Mouse (Mus musculus) forebrain, embryonic 13.5 days (tissue): ENCODE data around the gene Slc37a2. TPM values are rescaled to one million over a fixed set of nuclear protein-coding genes. Genes with fewer than 3 reads are reported as not detected.

Source experiments
- ATAC-seq: fragments of 200-750 bp; cut with Nextera tagmentation; 2 replicates; pipeline ENCODE4 v1.8.0; 2017
- H3K27ac ChIP-seq: fragments of 300-500 bp; sonication (generic); 2 replicates; pipeline ENCODE4 v1.5.1; 2015; ENCODE audit warnings: inconsistent platforms, mild to moderate bottlenecking, moderate library complexity
- H3K27me3 ChIP-seq: fragments of 300-500 bp; sonication (generic); 2 replicates; pipeline ENCODE4 v1.6.1; 2015; ENCODE audit warnings: mild to moderate bottlenecking, inconsistent platforms
- H3K36me3 ChIP-seq: fragments of 300-500 bp; sonication (generic); 2 replicates; pipeline ENCODE4 v1.6.1; 2015; ENCODE audit warnings: mild to moderate bottlenecking, inconsistent platforms; ENCODE audit not compliant: poor library complexity, severe bottlenecking
- H3K4me1 ChIP-seq: fragments of 300-500 bp; sonication (generic); 2 replicates; pipeline ENCODE4 v1.6.1; 2015; ENCODE audit warnings: inconsistent platforms
- H3K4me2 ChIP-seq: fragments of 300-500 bp; sonication (generic); 2 replicates; pipeline ENCODE4 v1.6.1; 2015; ENCODE audit warnings: inconsistent platforms, mild to moderate bottlenecking, moderate library complexity
- H3K4me3 ChIP-seq: fragments of 300-500 bp; sonication (generic); 2 replicates; pipeline ENCODE4 v1.5.1; 2015; ENCODE audit warnings: mild to moderate bottlenecking, inconsistent platforms
- H3K9ac ChIP-seq: fragments of 300-500 bp; sonication (generic); 2 replicates; pipeline ENCODE4 v1.6.1; 2015; ENCODE audit warnings: mild to moderate bottlenecking, inconsistent platforms
- H3K9me3 ChIP-seq: fragments of 300-500 bp; sonication (generic); replicated peaks from 2 replicates; pipeline ENCODE4 v1.6.1; 2016; ENCODE audit warnings: inconsistent platforms
- WGBS: fragments of 180-500 bp; shearing (Covaris S2); methylation state at CpG from one replicate; pipeline ENCODE4 v1.1.7; 2015; 5-methylcytosine and 5-hydroxymethylcytosine counted together
- polyA plus RNA-seq: library from polyadenylated mRNA; unstranded; fragments of >200 nt; fragmentation: Nextera tagmentation; extraction: Ambion mirVana; gene quantifications from 2 replicates; pipeline ENCODE4 v1.2.1, GENCODE M21; 2015

The Slc37a2 gene
- polyA plus RNA-seq, 1 experiment from 2014 or later: 0.99 TPM

- no peaks in the 10 kb centered on the region for H3K27me3 ChIP-seq
- H3K4me1 ChIP-seq: peaks cover 26% of the 10 kb centered on the region
- H3K4me3 ChIP-seq: peak within 1 kb of the TSS; percentile 71
- WGBS: under 1% methylated on average over 21 of the region's 21 CpGs
- ATAC-seq: peak; percentile 100
- H3K9ac ChIP-seq: peak within 1 kb of the TSS; percentile 85
- peak within 1 kb of the TSS; percentile 78 for H3K4me2 ChIP-seq
- peak within 1 kb of the TSS; percentile 79 for H3K27ac ChIP-seq
- H3K9me3 ChIP-seq: no peaks in the 10 kb centered on the region
- no peaks in the 10 kb centered on the region for H3K36me3 ChIP-seq
These were observed 47.6 kb downstream of the Slc37a2 start, which contains the start of gene Tmem218 for GRCm38 (mm10) chr9:37207929-37208411. Gene Tmem218, plus strand, starts transcription at chr9:37208223.

GRCm38 (mm10) chr9:37203884-37204283 is 51.7 kb downstream of the Slc37a2 start:
- Histone ChIP-seq H3K4me1 (peaks cover 23% of the 10 kb centered on the region), H3K9ac (no peak overlapping the region), H3K4me3 (no peak overlapping the region), H3K36me3 (no peaks in the 10 kb centered on the region), H3K27ac (no peak overlapping the region), H3K4me2 (no peak overlapping the region), H3K9me3 (no peaks in the 10 kb centered on the region), H3K27me3 (no peaks in the 10 kb centered on the region)
- WGBS: 25% methylated on average over 5 of the region's 5 CpGs
- ATAC-seq: no peak

- Histone ChIP-seq H3K4me3 (no peak overlapping the region), H3K9me3 (no peaks in the 10 kb centered on the region), H3K36me3 (no peaks in the 10 kb centered on the region), H3K4me1 (peaks cover 10% of the 10 kb centered on the region; the same call in 1 of the 2 replicates), H3K27ac (no peak overlapping the region), H3K27me3 (no peaks in the 10 kb centered on the region), H3K4me2 (no peak overlapping the region), H3K9ac (no peak overlapping the region)
- WGBS: 84% methylated on average over 5 of the region's 5 CpGs
- no peak for ATAC-seq
These were observed 55.1 kb downstream of the Slc37a2 start for GRCm38 (mm10) chr9:37200414-37200813.

- no peaks in the 10 kb centered on the region for H3K27me3 ChIP-seq
- H3K9me3 ChIP-seq: no peaks in the 10 kb centered on the region
- no peak overlapping the region for H3K4me3 ChIP-seq
- H3K4me1 ChIP-seq: no peaks in the 10 kb centered on the region
- no peaks in the 10 kb centered on the region for H3K36me3 ChIP-seq
- no peak overlapping the region for H3K9ac ChIP-seq
- no peak for ATAC-seq
- no peak overlapping the region for H3K4me2 ChIP-seq
- WGBS: 84% methylated on average over 4 of the region's 4 CpGs
- H3K27ac ChIP-seq: no peak overlapping the region
These were observed 58.5 kb downstream of the Slc37a2 start for GRCm38 (mm10) chr9:37197067-37197466.

- no peaks in the 10 kb centered on the region for H3K36me3 ChIP-seq
- 93% methylated on average over 3 of the region's 3 CpGs for WGBS
- peaks cover 3% of the 10 kb centered on the region; the same call in 1 of the 2 replicates for H3K4me1 ChIP-seq
- no peak overlapping the region for H3K4me2 ChIP-seq
- H3K27me3 ChIP-seq: no peaks in the 10 kb centered on the region
- no peak overlapping the region for H3K27ac ChIP-seq
- no peak overlapping the region for H3K9ac ChIP-seq
- no peak overlapping the region for H3K4me3 ChIP-seq
- no peaks in the 10 kb centered on the region for H3K9me3 ChIP-seq
- no peak for ATAC-seq
These were observed 67.5 kb downstream of the Slc37a2 start for GRCm38 (mm10) chr9:37188024-37188423.

- H3K4me1 ChIP-seq: peaks cover 4% of the 10 kb centered on the region; the same call in 1 of the 2 replicates
- no peaks in the 10 kb centered on the region for H3K9me3 ChIP-seq
- H3K27me3 ChIP-seq: no peaks in the 10 kb centered on the region
- no peaks in the 10 kb centered on the region for H3K36me3 ChIP-seq
- no peak overlapping the region for H3K4me3 ChIP-seq
- H3K4me2 ChIP-seq: no peak overlapping the region
- WGBS: 91% methylated on average over 5 of the region's 5 CpGs
- H3K9ac ChIP-seq: no peak overlapping the region
- ATAC-seq: no peak
- no peak overlapping the region for H3K27ac ChIP-seq
These were observed 68.1 kb downstream of the Slc37a2 start for GRCm38 (mm10) chr9:37187407-37187806.

GRCm38 (mm10) chr9:37183176-37183575 is 72.4 kb downstream of the Slc37a2 start:
- H3K4me3 ChIP-seq: no peak overlapping the region
- H3K4me2 ChIP-seq: no peak overlapping the region
- no peaks in the 10 kb centered on the region for H3K27me3 ChIP-seq
- no peak overlapping the region for H3K9ac ChIP-seq
- no peak for ATAC-seq
- peaks cover 39% of the 10 kb centered on the region for H3K4me1 ChIP-seq
- no peaks in the 10 kb centered on the region for H3K9me3 ChIP-seq
- 52% methylated on average over 2 of the region's 2 CpGs for WGBS
- no peaks in the 10 kb centered on the region for H3K36me3 ChIP-seq
- no peak overlapping the region for H3K27ac ChIP-seq

- H3K4me3 ChIP-seq: no peak overlapping the region
- H3K27me3 ChIP-seq: no peaks in the 10 kb centered on the region
- no peak for ATAC-seq
- H3K9ac ChIP-seq: no peak overlapping the region
- H3K4me2 ChIP-seq: no peak overlapping the region
- no peak overlapping the region for H3K27ac ChIP-seq
- WGBS: 15% methylated on average over 5 of the region's 5 CpGs
- H3K4me1 ChIP-seq: peaks cover 54% of the 10 kb centered on the region
- no peaks in the 10 kb centered on the region for H3K36me3 ChIP-seq
- H3K9me3 ChIP-seq: no peaks in the 10 kb centered on the region
These were observed 73.9 kb downstream of the Slc37a2 start for GRCm38 (mm10) chr9:37181596-37181995.

GRCm38 (mm10) chr9:37179596-37179995 is 75.9 kb downstream of the Slc37a2 start:
- WGBS: 84% methylated on average over 4 of the region's 4 CpGs
- H3K27ac ChIP-seq: 0 out of 2 replicates have a peak overlapping the region, but pooled peaks have one; percentile 31
- no peak for ATAC-seq
- peaks cover 57% of the 10 kb centered on the region for H3K4me1 ChIP-seq
- H3K9ac ChIP-seq: no peak overlapping the region
- H3K4me2 ChIP-seq: no peak overlapping the region; the same call in 1 of the 2 replicates
- H3K4me3 ChIP-seq: no peak overlapping the region
- H3K36me3 ChIP-seq: no peaks in the 10 kb centered on the region
- no peaks in the 10 kb centered on the region for H3K27me3 ChIP-seq
- no peaks in the 10 kb centered on the region for H3K9me3 ChIP-seq

GRCm38 (mm10) chr9:37178911-37179310 is 76.6 kb downstream of the Slc37a2 start:
- Histone ChIP-seq H3K27ac (peak overlapping the region; percentile 58; the same call in 1 of the 2 replicates), H3K27me3 (no peaks in the 10 kb centered on the region), H3K4me2 (0 out of 2 replicates have a peak overlapping the region, but pooled peaks have one; percentile 8), H3K4me3 (no peak overlapping the region), H3K4me1 (peaks cover 57% of the 10 kb centered on the region), H3K36me3 (no peaks in the 10 kb centered on the region), H3K9me3 (no peaks in the 10 kb centered on the region), H3K9ac (no peak overlapping the region)
- 8% methylated on average over 4 of the region's 4 CpGs for WGBS
- peak; percentile 67 for ATAC-seq

Other genes with a start within 250 kb of the Slc37a2 start
- gene Pknox2, start 108.3 kb downstream of the Slc37a2 start, polyA plus RNA-seq: 18.7 and 23.4 TPM in 2 replicates
- gene Tmem218, start 47.5 kb downstream of the Slc37a2 start, polyA plus RNA-seq: 12.6 and 13.0 TPM in 2 replicates
- gene Ccdc15, start 92.7 kb upstream of the Slc37a2 start, polyA plus RNA-seq: 9.5 and 12.6 TPM in 2 replicates
- 0.44 and 0.49 TPM in 2 replicates for gene Hepacam, start 111.6 kb upstream of the Slc37a2 start, polyA plus RNA-seq
- gene Robo4, start 146.2 kb upstream of the Slc37a2 start, polyA plus RNA-seq: 3.1 and 4.2 TPM in 2 replicates
- 7.1 and 9.3 TPM in 2 replicates for gene Robo3, start 177.5 kb upstream of the Slc37a2 start, polyA plus RNA-seq
- gene Msantd2, start 233.6 kb upstream of the Slc37a2 start, polyA plus RNA-seq: 32.3 and 38.1 TPM in 2 replicates